Mouse (Mus musculus) kidney, embryonic 15.5 days (tissue): ENCODE results near the gene Ccdc96. TPM values are rescaled to one million over a fixed set of nuclear protein-coding genes. Genes with fewer than 3 reads are reported as not detected.

Source experiments
- ATAC-seq: fragments of 200-750 bp; cut with Nextera tagmentation; replicated peaks from 2 replicates; pipeline ENCODE4 v1.8.0; 2017; ENCODE audit warnings: moderate TSS enrichment; ENCODE audit not compliant: low FRiP score
- H3K27ac ChIP-seq: fragments of 300-500 bp; sonication (generic); 2 replicates; pipeline ENCODE4 v1.5.1; 2015; ENCODE audit warnings: mild to moderate bottlenecking, inconsistent platforms
- H3K27me3 ChIP-seq: fragments of 300-500 bp; sonication (generic); 2 replicates; pipeline ENCODE4 v1.6.1; 2015; ENCODE audit warnings: inconsistent platforms
- H3K36me3 ChIP-seq: fragments of 300-500 bp; sonication (generic); 2 replicates; pipeline ENCODE4 v1.6.1; 2015; ENCODE audit warnings: inconsistent platforms
- H3K4me1 ChIP-seq: fragments of 300-500 bp; sonication (generic); 2 replicates; pipeline ENCODE4 v1.6.1; 2015; ENCODE audit warnings: inconsistent platforms
- H3K4me2 ChIP-seq: fragments of 300-500 bp; sonication (generic); 2 replicates; pipeline ENCODE4 v1.6.1; 2015; ENCODE audit warnings: moderate library complexity, mild to moderate bottlenecking, inconsistent platforms
- H3K4me3 ChIP-seq: fragments of 300-500 bp; sonication (generic); replicated peaks from 2 replicates; pipeline ENCODE4 v1.5.1; 2015; ENCODE audit warnings: mild to moderate bottlenecking, inconsistent platforms
- H3K9ac ChIP-seq: fragments of 300-500 bp; sonication (generic); 2 replicates; pipeline ENCODE4 v1.6.1; 2015; ENCODE audit warnings: mild to moderate bottlenecking, inconsistent platforms
- H3K9me3 ChIP-seq: fragments of 300-500 bp; sonication (generic); replicated peaks from 2 replicates; pipeline ENCODE4 v1.6.1; 2016; ENCODE audit warnings: inconsistent platforms
- WGBS: fragments of 180-500 bp; shearing (Covaris S2); methylation state at CpG from one replicate; pipeline ENCODE4 v1.1.7; 2015; ENCODE audit warnings: mixed read lengths; 5-methylcytosine and 5-hydroxymethylcytosine counted together
- polyA plus RNA-seq: library from polyadenylated mRNA; unstranded; fragments of >200 nt; fragmentation: Nextera tagmentation; extraction: Ambion mirVana; gene quantifications from 2 replicates; pipeline ENCODE4 v1.2.1, GENCODE M21; 2015

The Ccdc96 gene
- polyA plus RNA-seq, 1 experiment from 2014 or later = 0.66 TPM

DNA sequence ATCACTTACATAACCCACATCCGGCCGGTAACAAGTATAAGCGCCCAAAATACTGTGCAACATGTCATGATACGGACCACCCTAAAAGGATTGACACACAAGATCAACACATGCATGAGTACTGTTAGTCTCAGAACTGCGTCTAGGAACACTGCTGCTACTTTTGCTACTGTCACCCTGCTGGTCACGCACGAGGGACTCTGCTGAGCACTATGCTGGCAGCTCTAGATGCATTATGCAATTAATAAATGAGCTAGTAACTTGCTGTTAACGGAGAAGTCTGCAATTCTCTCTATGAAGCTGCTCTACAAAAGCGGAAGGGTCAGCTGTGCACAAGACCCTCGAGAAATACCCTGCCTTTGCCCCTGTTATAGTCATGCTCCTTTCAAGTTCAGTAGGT lies 24.0 kb downstream of the Ccdc96 start:
- no peak overlapping the region for H3K4me3 ChIP-seq
- no peaks in the 10 kb centered on the region for H3K27me3 ChIP-seq
- H3K9ac ChIP-seq = no peak overlapping the region
- H3K36me3 ChIP-seq = peaks cover 94% of the 10 kb centered on the region
- H3K4me2 ChIP-seq = no peak overlapping the region
- peak overlapping the region; percentile 58 for H3K27ac ChIP-seq
- no peak; the same call in 1 of the 2 replicates for ATAC-seq
- no peaks in the 10 kb centered on the region for H3K9me3 ChIP-seq
- WGBS = 88% methylated on average over 10 of the region's 10 CpGs
- H3K4me1 ChIP-seq = no peaks in the 10 kb centered on the region

GRCm38 (mm10) chr5:36510956-36511355 lies 26.6 kb downstream of the Ccdc96 start:
- H3K4me2 ChIP-seq = no peak overlapping the region
- no peak overlapping the region for H3K27ac ChIP-seq
- no peaks in the 10 kb centered on the region for H3K27me3 ChIP-seq
- no peak overlapping the region for H3K9ac ChIP-seq
- peaks cover 90% of the 10 kb centered on the region for H3K36me3 ChIP-seq
- H3K4me1 ChIP-seq = no peaks in the 10 kb centered on the region
- 94% methylated on average over 2 of the region's 2 CpGs for whole genome bisulfite sequencing
- no peaks in the 10 kb centered on the region for H3K9me3 ChIP-seq
- ATAC-seq = no peak
- H3K4me3 ChIP-seq = no peak overlapping the region

DNA sequence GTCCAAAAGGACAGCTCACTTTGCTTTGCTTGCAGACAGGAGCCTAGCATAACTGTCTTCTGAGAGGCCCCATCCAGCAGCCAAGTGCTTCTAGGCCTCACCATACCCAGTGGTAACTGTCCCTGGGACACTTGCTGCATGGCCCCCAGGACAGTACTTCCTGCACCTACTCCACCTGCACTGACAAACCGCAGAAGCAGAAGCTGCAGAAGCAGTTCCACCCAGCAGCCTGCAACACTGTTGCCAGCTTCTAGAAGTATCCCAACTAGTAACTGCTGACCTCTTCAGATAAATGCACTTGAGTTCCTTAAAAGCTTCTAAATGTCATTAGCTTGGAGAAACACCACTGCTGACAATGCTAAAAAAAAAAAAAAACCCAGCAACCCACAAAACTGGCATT lies 30.7 kb downstream of the Ccdc96 start:
- ATAC-seq = no peak
- 97% methylated on average over 1 of the region's 1 CpGs for WGBS
- Histone ChIP-seq H3K27me3 (no peaks in the 10 kb centered on the region), H3K4me3 (no peak overlapping the region), H3K36me3 (peaks cover 96% of the 10 kb centered on the region), H3K27ac (no peak overlapping the region), H3K9ac (no peak overlapping the region), H3K4me1 (no peaks in the 10 kb centered on the region), H3K4me2 (no peak overlapping the region), H3K9me3 (no peaks in the 10 kb centered on the region)

DNA sequence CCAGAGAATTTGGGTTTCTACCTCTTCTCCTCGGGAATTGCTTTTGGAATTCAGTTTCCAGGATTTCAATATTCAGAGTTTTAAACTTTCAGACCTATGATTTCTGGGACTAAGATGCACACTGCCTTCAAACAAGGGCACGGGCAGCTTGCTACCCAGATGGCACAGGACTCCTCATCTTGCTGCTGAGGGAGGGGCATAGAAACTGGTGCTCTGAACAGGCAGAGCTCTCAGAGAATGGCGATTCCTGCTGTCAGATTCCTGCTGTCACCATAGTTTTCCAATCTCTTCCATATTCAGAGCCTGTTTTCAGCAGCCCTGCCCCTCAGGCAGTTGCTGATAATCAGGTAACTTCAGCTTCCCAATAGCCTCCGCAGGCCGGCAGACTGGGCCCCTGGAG lies 31.2 kb downstream of the Ccdc96 start:
- Histone ChIP-seq H3K4me3 (no peak overlapping the region), H3K9ac (no peak overlapping the region)
- WGBS = 93% methylated on average over 5 of the region's 5 CpGs

DNA sequence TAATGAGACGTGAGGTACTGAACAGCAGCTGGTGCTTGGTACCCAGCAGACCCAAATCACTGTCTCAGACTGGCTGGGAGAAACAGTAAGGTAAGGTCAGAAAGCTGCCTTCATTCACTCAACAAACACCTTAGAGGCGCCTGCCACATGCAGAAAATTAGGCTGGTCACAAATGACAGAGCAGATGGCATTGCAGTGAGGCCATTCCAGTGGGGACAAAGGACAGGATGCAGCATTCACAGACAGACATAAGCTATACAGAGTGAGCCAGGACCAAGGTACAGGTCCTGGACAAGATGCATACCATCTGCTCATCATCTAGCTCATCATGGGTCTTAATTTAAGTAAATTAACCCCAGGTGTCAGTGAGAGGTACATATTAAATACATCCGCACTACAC lies 33.2 kb downstream of the Ccdc96 start:
- no peaks in the 10 kb centered on the region for H3K27me3 ChIP-seq
- ATAC-seq = no peak
- H3K4me1 ChIP-seq = no peaks in the 10 kb centered on the region
- H3K9ac ChIP-seq = no peak overlapping the region
- H3K4me2 ChIP-seq = no peak overlapping the region
- no peak overlapping the region for H3K4me3 ChIP-seq
- H3K36me3 ChIP-seq = peaks cover 95% of the 10 kb centered on the region
- H3K9me3 ChIP-seq = no peaks in the 10 kb centered on the region
- H3K27ac ChIP-seq = no peak overlapping the region
- WGBS = 82% methylated on average over 3 of the region's 3 CpGs

More for the DNA sequence above, 31.2 kb downstream of the Ccdc96 start:
- Histone ChIP-seq H3K4me2 (no peak overlapping the region), H3K9me3 (no peaks in the 10 kb centered on the region), H3K4me1 (no peaks in the 10 kb centered on the region), H3K27ac (no peak overlapping the region), H3K27me3 (no peaks in the 10 kb centered on the region), H3K36me3 (peaks cover 96% of the 10 kb centered on the region)
- no peak for ATAC-seq

- H3K4me1 ChIP-seq = no peaks in the 10 kb centered on the region
- peaks cover 93% of the 10 kb centered on the region for H3K36me3 ChIP-seq
- no peaks in the 10 kb centered on the region for H3K9me3 ChIP-seq
- no peaks in the 10 kb centered on the region for H3K27me3 ChIP-seq
- whole genome bisulfite sequencing = 78% methylated on average over 3 of the region's 3 CpGs
- ATAC-seq = no peak
- no peak overlapping the region for H3K4me3 ChIP-seq
- H3K9ac ChIP-seq = no peak overlapping the region
- H3K4me2 ChIP-seq = no peak overlapping the region
- H3K27ac ChIP-seq = no peak overlapping the region
Measured at GRCm38 (mm10) chr5:36519751-36520150, 35.4 kb downstream of the Ccdc96 start.

- no peaks in the 10 kb centered on the region for H3K27me3 ChIP-seq
- H3K4me3 ChIP-seq = no peak overlapping the region
- ATAC-seq = no peak
- no peaks in the 10 kb centered on the region for H3K9me3 ChIP-seq
- H3K4me1 ChIP-seq = no peaks in the 10 kb centered on the region
- H3K9ac ChIP-seq = no peak overlapping the region
- H3K36me3 ChIP-seq = peaks cover 66% of the 10 kb centered on the region
- no peak overlapping the region for H3K27ac ChIP-seq
- 66% methylated on average over 2 of the region's 2 CpGs for WGBS
- no peak overlapping the region for H3K4me2 ChIP-seq
Measured at GRCm38 (mm10) chr5:36522782-36523181, 38.4 kb downstream of the Ccdc96 start.

DNA sequence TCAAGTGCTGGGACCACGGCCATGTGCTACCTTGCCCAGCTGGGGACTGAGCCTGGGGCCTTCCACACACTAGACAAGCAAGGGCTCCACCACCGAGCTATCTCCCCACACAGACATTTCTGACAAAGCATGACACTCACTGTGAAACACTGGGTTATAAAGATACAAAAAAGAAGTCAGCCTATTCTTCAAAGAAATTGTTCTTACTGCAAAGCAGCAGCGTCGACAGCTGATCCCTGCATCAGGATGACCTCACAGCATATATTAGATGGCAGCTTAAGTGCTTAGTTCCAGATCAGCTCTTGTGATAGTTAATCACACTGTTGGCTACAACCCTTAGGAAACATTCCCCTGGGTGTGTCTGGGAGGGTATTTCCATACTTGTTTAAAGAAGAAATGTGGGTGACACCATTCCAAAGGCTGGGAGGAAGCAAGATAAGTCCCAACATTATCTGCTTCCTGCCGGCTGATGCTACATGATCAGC lies 38.9 kb downstream of the Ccdc96 start:
- ATAC-seq = no peak
- no peaks in the 10 kb centered on the region for H3K27me3 ChIP-seq
- H3K4me2 ChIP-seq = no peak overlapping the region
- no peak overlapping the region for H3K4me3 ChIP-seq
- no peak overlapping the region for H3K27ac ChIP-seq
- no peaks in the 10 kb centered on the region for H3K9me3 ChIP-seq
- no peak overlapping the region for H3K9ac ChIP-seq
- WGBS = 67% methylated on average over 5 of the region's 5 CpGs
- H3K36me3 ChIP-seq = peaks cover 61% of the 10 kb centered on the region
- H3K4me1 ChIP-seq = peaks cover 3% of the 10 kb centered on the region

- Histone ChIP-seq H3K4me1 (peaks cover 19% of the 10 kb centered on the region), H3K27me3 (no peaks in the 10 kb centered on the region), H3K9me3 (no peaks in the 10 kb centered on the region), H3K27ac (0 out of 2 replicates have a peak overlapping the region, but pooled peaks have one; percentile 15), H3K4me2 (no peak overlapping the region), H3K36me3 (peaks cover 41% of the 10 kb centered on the region), H3K9ac (no peak overlapping the region), H3K4me3 (no peak overlapping the region)
- 58% methylated on average over 2 of the region's 2 CpGs for WGBS
- no peak for ATAC-seq
Measured at GRCm38 (mm10) chr5:36525216-36525615, 40.8 kb downstream of the Ccdc96 start.

DNA sequence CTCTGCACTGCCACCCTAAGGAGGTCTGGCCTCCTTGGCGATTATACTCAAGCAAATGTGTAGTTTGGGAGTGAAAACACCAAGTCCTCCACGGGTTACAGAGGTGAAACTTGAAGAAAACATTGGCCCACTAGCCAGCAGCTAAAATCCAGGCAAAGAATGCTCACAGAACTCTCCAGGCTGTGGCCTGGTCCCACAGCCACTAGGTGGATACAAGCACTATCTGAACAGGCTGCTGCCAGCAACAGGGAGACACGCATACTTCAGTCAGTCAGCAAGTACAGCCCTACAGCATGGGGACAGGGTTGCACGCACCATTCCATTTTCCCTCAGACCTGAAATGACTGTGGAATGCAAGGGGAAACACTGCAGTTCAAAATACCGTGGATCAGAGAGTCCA lies 41.9 kb downstream of the Ccdc96 start:
- Histone ChIP-seq H3K4me1 (peaks cover 29% of the 10 kb centered on the region), H3K4me2 (no peak overlapping the region), H3K9me3 (no peaks in the 10 kb centered on the region), H3K9ac (no peak overlapping the region), H3K36me3 (peaks cover 31% of the 10 kb centered on the region), H3K27ac (no peak overlapping the region), H3K4me3 (no peak overlapping the region), H3K27me3 (no peaks in the 10 kb centered on the region)
- WGBS = 78% methylated on average over 5 of the region's 5 CpGs
- ATAC-seq = no peak

GRCm38 (mm10) chr5:36526921-36527320 lies 42.5 kb downstream of the Ccdc96 start:
- no peak overlapping the region for H3K27ac ChIP-seq
- no peak overlapping the region for H3K9ac ChIP-seq
- no peak overlapping the region for H3K4me3 ChIP-seq
- ATAC-seq = no peak
- peaks cover 35% of the 10 kb centered on the region for H3K4me1 ChIP-seq
- H3K9me3 ChIP-seq = no peaks in the 10 kb centered on the region
- H3K27me3 ChIP-seq = no peaks in the 10 kb centered on the region
- WGBS = 92% methylated on average over 2 of the region's 2 CpGs
- H3K4me2 ChIP-seq = no peak overlapping the region
- H3K36me3 ChIP-seq = peaks cover 25% of the 10 kb centered on the region

GRCm38 (mm10) chr5:36529698-36530097 lies 45.3 kb downstream of the Ccdc96 start:
- Histone ChIP-seq H3K4me3 (peak overlapping the region; percentile 71), H3K36me3 (peaks cover 3% of the 10 kb centered on the region; the same call in 1 of the 2 replicates), H3K9ac (peak overlapping the region; percentile 78), H3K4me1 (peaks cover 47% of the 10 kb centered on the region), H3K9me3 (no peaks in the 10 kb centered on the region), H3K27ac (peak overlapping the region; percentile 77), H3K4me2 (peak overlapping the region; percentile 69), H3K27me3 (no peaks in the 10 kb centered on the region)
- no peak for ATAC-seq
- WGBS = 5% methylated on average over 5 of the region's 5 CpGs

GRCm38 (mm10) chr5:36530129-36530751 lies 45.9 kb downstream of the Ccdc96 start:
- Histone ChIP-seq H3K9me3 (no peaks in the 10 kb centered on the region), H3K27me3 (no peaks in the 10 kb centered on the region), H3K36me3 (no peaks in the 10 kb centered on the region), H3K4me2 (peak overlapping the region; percentile 69), H3K9ac (peak overlapping the region; percentile 78), H3K4me3 (peak overlapping the region; percentile 71), H3K4me1 (peaks cover 47% of the 10 kb centered on the region), H3K27ac (peak overlapping the region; percentile 77)
- WGBS = under 1% methylated on average over 28 of the region's 28 CpGs
- peak; percentile 94 for ATAC-seq
